Mouse (Mus musculus) myocyte (in vitro differentiated cells): ENCODE data around the gene Rps2. TPM values are rescaled to one million over a fixed set of nuclear protein-coding genes. Genes with fewer than 3 reads are reported as not detected.
A peak's percentile ranks its signal among the peaks of the same experiment; 100 is the strongest.

Experiments used
- H3K27me3 ChIP-seq: one replicate; pipeline ENCODE4 v1.6.1; 2011; ENCODE audit not compliant: control insufficient read depth, insufficient read depth, insufficient read length
- H3K36me3 ChIP-seq: one replicate; pipeline ENCODE4 v1.6.1; 2011; ENCODE audit not compliant: control insufficient read depth, insufficient read depth
- H3K4me2 ChIP-seq: one replicate; pipeline ENCODE4 v1.6.1; 2011; ENCODE audit warnings: low read depth, control low read depth
- H3K4me3 ChIP-seq: one replicate; pipeline ENCODE4 v1.5.1; 2011; ENCODE audit warnings: mild to moderate bottlenecking, control low read depth, moderate library complexity
- H3K79me2 ChIP-seq: one replicate; pipeline ENCODE4 v1.6.1; 2011; ENCODE audit not compliant: control insufficient read depth, insufficient read depth
- H3ac ChIP-seq: one replicate; pipeline ENCODE4 v1.6.1; 2011; ENCODE audit not compliant: control insufficient read depth, insufficient read length
- CEBPB ChIP-seq: IDR thresholded peaks from 2 replicates; pipeline ENCODE4 v1.6.1; 2011; ENCODE audit warnings: mild to moderate bottlenecking, moderate library complexity; ENCODE audit not compliant: poor library complexity, insufficient read depth, severe bottlenecking
- E2F4 ChIP-seq: IDR thresholded peaks from one replicate; pipeline ENCODE4 v1.6.1; 2011; ENCODE audit warnings: mild to moderate bottlenecking, control low read depth, moderate library complexity; ENCODE audit not compliant: insufficient read depth
- MAX ChIP-seq: IDR thresholded peaks from one replicate; pipeline ENCODE4 v1.6.1; 2011; ENCODE audit warnings: low read depth, mild to moderate bottlenecking, control low read depth
- MYOD1 ChIP-seq, 3 experiments: IDR thresholded peaks; one replicate each; pipeline ENCODE4 v1.6.1; 2011; ENCODE audit warnings: control low read depth in 2 of 3, low read depth in 2 of 3, mild to moderate bottlenecking in 2 of 3, moderate library complexity in 1 of 3; ENCODE audit not compliant: insufficient read length in 2 of 3, control insufficient read depth in 1 of 3
- MYOG ChIP-seq, 3 experiments: IDR thresholded peaks; one replicate each; pipeline ENCODE4 v1.6.1; 2011; ENCODE audit warnings: control low read depth in 2 of 3, low read depth in 2 of 3, mild to moderate bottlenecking in 2 of 3; ENCODE audit not compliant: insufficient read length in 2 of 3, control insufficient read depth in 1 of 3, insufficient read depth in 1 of 3
- POLR2A ChIP-seq: IDR thresholded peaks from one replicate; pipeline ENCODE4 v1.6.1; 2011; ENCODE audit warnings: low read depth, mild to moderate bottlenecking, control low read depth, moderate library complexity; ENCODE audit not compliant: insufficient read length
- POLR2AphosphoS2 ChIP-seq: IDR thresholded peaks from one replicate; pipeline ENCODE4 v1.6.1; 2011; ENCODE audit warnings: low read depth, control low read depth; ENCODE audit not compliant: insufficient read length
- REST ChIP-seq: IDR thresholded peaks from one replicate; pipeline ENCODE4 v1.6.1; 2011; ENCODE audit warnings: mild to moderate bottlenecking, control low read depth, moderate library complexity; ENCODE audit not compliant: insufficient read depth, insufficient read length
- SRF ChIP-seq: IDR thresholded peaks from one replicate; pipeline ENCODE4 v1.6.1; 2011; ENCODE audit warnings: low read depth; ENCODE audit not compliant: control insufficient read depth, insufficient read length
- TCF12 ChIP-seq: IDR thresholded peaks from one replicate; pipeline ENCODE4 v1.6.1; 2011; ENCODE audit warnings: mild to moderate bottlenecking, control low read depth; ENCODE audit not compliant: poor library complexity, insufficient read depth, severe bottlenecking
- TCF3 ChIP-seq: IDR thresholded peaks from one replicate; pipeline ENCODE4 v1.6.1; 2011; ENCODE audit warnings: low read depth, control low read depth; ENCODE audit not compliant: insufficient read length
- USF1 ChIP-seq: IDR thresholded peaks from one replicate; pipeline ENCODE4 v1.6.1; 2011; ENCODE audit warnings: low read depth, mild to moderate bottlenecking, control low read depth, moderate library complexity
- polyA plus RNA-seq: library from polyadenylated mRNA; unstranded; fragments of >200 nt; fragmentation: generic; extraction: Trizol; gene quantifications from one replicate; pipeline ENCODE4 v1.2.1, GENCODE M21; 2012; ENCODE audit warnings: missing spikeins

Rps2 gene
- polyA plus RNA-seq, 1 experiment = 178 TPM

DNA sequence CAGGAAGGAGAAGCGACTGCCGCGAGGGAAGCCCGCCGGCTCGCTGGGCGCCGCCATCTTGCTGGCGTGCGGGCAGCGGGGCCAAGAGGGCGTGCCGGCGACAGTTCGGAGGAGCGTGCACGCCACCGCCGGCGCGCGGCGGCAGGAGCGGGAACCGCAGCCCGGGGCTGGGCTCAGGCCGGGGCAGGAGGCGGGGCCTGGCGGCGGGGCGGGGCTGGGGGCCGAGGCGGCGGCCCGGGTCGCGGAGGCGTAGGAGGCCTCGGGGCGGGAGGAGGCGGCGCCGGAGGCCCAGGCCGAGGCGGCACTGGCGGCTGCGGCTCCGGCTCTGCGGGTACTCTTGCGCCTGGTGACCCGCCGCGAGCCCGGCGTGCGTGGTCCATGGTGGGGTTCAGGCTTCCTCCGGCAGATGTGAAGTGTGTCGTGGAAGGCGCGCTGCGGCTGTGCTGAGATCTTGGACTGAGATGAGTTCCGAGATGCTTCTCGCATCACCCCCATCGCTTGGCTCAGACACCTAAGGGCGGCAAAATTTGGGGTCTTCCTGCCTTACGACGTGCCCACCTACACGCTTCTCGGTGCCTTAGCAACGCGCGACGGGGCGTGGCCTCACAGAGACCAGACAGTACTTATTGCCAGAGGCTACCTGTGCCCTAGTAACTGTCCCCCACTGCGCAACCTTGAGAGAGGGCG lies 21.8 kb upstream of the Rps2 start, which contains the start of the genes Gfer and Noxo1:
TSS of gene Gfer (minus strand) at position 146 of the 687 bp plus-strand sequence.
TSS of gene Noxo1 (plus strand) at position 224 of the 687 bp plus-strand sequence.
- Histone ChIP-seq H3ac (peak within 1 kb of the TSS; percentile 50), H3K4me2 (peak within 1 kb of the TSS; percentile 84), H3K36me3 (no peaks in the 10 kb centered on the region), H3K4me3 (peak within 1 kb of the TSS; percentile 45), H3K27me3 (no peaks in the 10 kb centered on the region), H3K79me2 (peaks cover 5% of the 10 kb centered on the region)
- TF ChIP-seq POLR2A (peak; percentile 91), POLR2AphosphoS2 (peak; percentile 86), SRF (no peak), MYOD1 (IDR thresholded peaks at IDR 0.05; ENCODE audit: control insufficient read depth in 1 of 3, insufficient read length in 2 of 3, low read depth in 2 of 3) (peak in 1 of 3 experiments; percentile 51)

DNA sequence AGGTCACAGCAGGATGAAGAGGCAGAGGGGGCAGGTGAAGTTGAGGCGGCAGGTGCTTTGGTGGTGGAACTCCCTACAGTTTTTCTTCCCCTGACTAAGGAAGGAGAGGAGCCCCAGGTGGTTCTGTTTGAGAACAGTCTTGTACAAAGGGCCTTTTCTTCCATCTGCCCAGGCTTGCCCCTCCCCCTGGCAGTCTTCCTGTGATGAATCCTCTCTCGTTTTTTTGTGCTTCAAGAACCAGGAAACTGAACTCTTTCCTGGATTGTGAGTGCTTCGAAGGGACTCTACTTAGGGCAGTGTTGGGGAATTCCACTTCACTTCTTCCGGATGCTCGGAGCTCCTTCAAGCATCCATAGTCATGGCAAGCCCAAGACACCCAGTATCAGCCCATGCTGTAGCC lies 19.9 kb upstream of the Rps2 start:
- Histone ChIP-seq H3ac (no peak overlapping the region), H3K4me2 (no peak overlapping the region)
- no peak for TF ChIP-seq MYOD1 (IDR thresholded peaks at IDR 0.05; ENCODE audit: control insufficient read depth in 1 of 3, insufficient read length in 2 of 3, low read depth in 2 of 3)
- no peak for TF ChIP-seq SRF
- TF ChIP-seq CEBPB = no peak
- TF ChIP-seq TCF12 = no peak
- no peak for TF ChIP-seq E2F4
- no peak for TF ChIP-seq POLR2AphosphoS2
- no peak for TF ChIP-seq POLR2A
- no peak for TF ChIP-seq MYOG (IDR thresholded peaks at IDR 0.05; ENCODE audit: control insufficient read depth in 1 of 3, insufficient read depth in 1 of 3, insufficient read length in 2 of 3, low read depth in 2 of 3)
- no peak for TF ChIP-seq MAX
- TF ChIP-seq USF1 = no peak
- TF ChIP-seq REST = no peak
- no peak for TF ChIP-seq TCF3

DNA sequence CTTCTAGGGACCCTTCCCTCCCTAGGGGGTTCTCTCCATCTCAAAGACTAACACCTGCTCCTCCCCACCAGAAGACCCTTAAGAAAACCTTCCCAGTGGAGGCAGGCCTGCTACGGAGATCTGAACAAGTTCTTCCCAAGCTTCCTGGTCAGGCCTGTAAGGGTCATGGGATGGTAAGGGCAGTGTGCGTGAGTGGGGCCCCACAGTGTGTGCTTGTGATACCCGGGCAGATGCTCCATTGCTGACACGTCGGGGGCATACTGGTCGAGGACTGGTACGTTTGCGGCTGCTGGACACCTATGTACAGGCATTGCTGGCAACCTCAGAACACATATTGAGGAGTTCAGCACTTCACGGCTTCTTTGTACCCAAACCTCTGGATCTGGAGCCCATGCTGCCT lies 19.2 kb upstream of the Rps2 start:
- TF ChIP-seq MAX (no peak), POLR2AphosphoS2 (peak; percentile 77)
- H3K79me2 ChIP-seq = peaks cover 5% of the 10 kb centered on the region
- H3ac ChIP-seq = no peak overlapping the region
- no peak overlapping the region for H3K4me3 ChIP-seq
- H3K4me2 ChIP-seq = no peak overlapping the region
- no peaks in the 10 kb centered on the region for H3K27me3 ChIP-seq
- peaks cover 9% of the 10 kb centered on the region for H3K36me3 ChIP-seq

More for the DNA sequence above, 19.9 kb upstream of the Rps2 start:
- H3K36me3 ChIP-seq = peaks cover 9% of the 10 kb centered on the region
- peaks cover 5% of the 10 kb centered on the region for H3K79me2 ChIP-seq
- H3K4me3 ChIP-seq = no peak overlapping the region
- no peaks in the 10 kb centered on the region for H3K27me3 ChIP-seq

DNA sequence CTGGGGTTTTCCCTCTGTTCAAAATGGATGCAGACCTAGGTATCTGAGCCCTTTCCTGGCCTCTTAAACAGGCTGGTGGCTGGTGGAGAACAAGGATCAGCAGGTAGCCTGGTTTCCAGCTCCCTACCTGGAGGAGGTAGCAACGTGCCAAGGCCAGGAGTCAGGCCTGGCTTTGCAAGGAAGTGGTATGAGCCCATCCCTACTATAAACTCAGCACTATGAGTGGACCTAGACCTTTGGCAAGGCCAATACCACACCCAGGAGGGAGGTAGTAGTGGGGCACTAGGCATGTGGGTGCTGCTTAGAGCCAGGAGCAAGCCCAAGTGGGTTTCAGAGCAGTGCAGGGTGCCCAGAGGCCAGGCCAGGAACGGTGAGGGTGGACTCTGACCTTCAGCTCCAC lies 18.4 kb upstream of the Rps2 start:
- no peak overlapping the region for H3K4me3 ChIP-seq
- no peak overlapping the region for H3K4me2 ChIP-seq
- H3K79me2 ChIP-seq = peaks cover 5% of the 10 kb centered on the region
- H3ac ChIP-seq = no peak overlapping the region
- no peaks in the 10 kb centered on the region for H3K27me3 ChIP-seq
- H3K36me3 ChIP-seq = peaks cover 9% of the 10 kb centered on the region
- TF ChIP-seq POLR2A (no peak), USF1 (no peak), POLR2AphosphoS2 (no peak), SRF (no peak), CEBPB (no peak), MYOG (IDR thresholded peaks at IDR 0.05; ENCODE audit: control insufficient read depth in 1 of 3, insufficient read depth in 1 of 3, insufficient read length in 2 of 3, low read depth in 2 of 3) (no peak), E2F4 (no peak), MAX (no peak), REST (no peak), TCF12 (no peak), MYOD1 (IDR thresholded peaks at IDR 0.05; ENCODE audit: control insufficient read depth in 1 of 3, insufficient read length in 2 of 3, low read depth in 2 of 3) (no peak), TCF3 (no peak)

DNA sequence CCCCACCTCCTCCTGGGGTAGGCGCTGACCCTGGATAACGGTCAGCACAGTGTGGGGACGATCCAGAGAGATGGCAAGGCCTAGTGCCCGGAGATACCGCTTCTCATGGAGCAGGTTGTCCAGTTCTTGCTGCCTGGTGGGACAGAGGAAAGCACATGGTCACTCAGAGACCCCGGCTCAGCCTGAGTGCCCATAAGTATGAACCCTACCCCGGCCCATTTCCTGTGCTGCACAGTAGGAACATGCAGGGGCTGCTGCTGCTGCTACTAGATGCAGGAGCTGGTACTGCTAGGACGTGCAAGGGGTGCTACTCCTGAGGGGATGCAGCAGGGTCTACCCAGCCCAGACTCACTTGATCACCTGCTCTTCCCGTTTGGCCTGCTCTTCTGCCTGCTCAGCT lies 16.7 kb upstream of the Rps2 start:
- TF ChIP-seq MYOD1 (IDR thresholded peaks at IDR 0.05; ENCODE audit: control insufficient read depth in 1 of 3, insufficient read length in 2 of 3, low read depth in 2 of 3) = no peak
- no peak for TF ChIP-seq E2F4
- no peak for TF ChIP-seq POLR2A
- no peak for TF ChIP-seq SRF
- no peak for TF ChIP-seq MYOG (IDR thresholded peaks at IDR 0.05; ENCODE audit: control insufficient read depth in 1 of 3, insufficient read depth in 1 of 3, insufficient read length in 2 of 3, low read depth in 2 of 3)
- no peak for TF ChIP-seq REST
- no peak for TF ChIP-seq POLR2AphosphoS2
- no peak for TF ChIP-seq CEBPB
- no peak for TF ChIP-seq TCF3
- TF ChIP-seq TCF12 = no peak
- TF ChIP-seq USF1 = no peak
- H3K27me3 ChIP-seq = no peaks in the 10 kb centered on the region
- no peak overlapping the region for H3K4me3 ChIP-seq
- H3K36me3 ChIP-seq = peaks cover 9% of the 10 kb centered on the region
- peaks cover 7% of the 10 kb centered on the region for H3K79me2 ChIP-seq
- no peak overlapping the region for H3K4me2 ChIP-seq
- no peak overlapping the region for H3ac ChIP-seq
